Mouse (Mus musculus): Measurements from ENCODE around the gene Ift80. TPM values are rescaled to one million over a fixed set of nuclear protein-coding genes. Genes with fewer than 3 reads are reported as not detected.

Ift80 gene
- total and polyA plus RNA-seq, 3 experiments: 0.56 to 66.1 (median 17.6) TPM

GRCm38 (mm10) chr3:68977696-68978095 lies 26.7 kb downstream of the Ift80 start:
- no peak for DNase-seq (ENCODE audit: low spot score)
- no peak for ATAC-seq (ENCODE audit: extremely low read depth, insufficient number of reproducible peaks, low FRiP score, poor library complexity, severe bottlenecking)
- Histone ChIP-seq H3K4me1 (ENCODE audit: insufficient read depth, low read depth, low read length) (peaks cover 42% of the 10 kb centered on the region), H3K27me3 (ENCODE audit: insufficient read depth, low read length) (no peaks in the 10 kb centered on the region), H3K4me3 (ENCODE audit: low read depth, low read length) (no peak overlapping the region), H3K9me3 (replicated peaks) (no peaks in the 10 kb centered on the region), H3K36me3 (replicated peaks) (peaks cover 40% of the 10 kb centered on the region)
- TF ChIP-seq POLR2AphosphoS5 (IDR thresholded peaks at IDR 0.05; ENCODE audit: insufficient replicate concordance, low read depth, low read length) (no peak), TAL1 (conservative IDR thresholded peaks at IDR 0.05; ENCODE audit: low read depth, low read length) (no peak), GATA1 (IDR thresholded peaks at IDR 0.05; ENCODE audit: borderline replicate concordance, low read length) (no peak), GATA2 (IDR thresholded peaks at IDR 0.05; ENCODE audit: borderline replicate concordance, low read depth, low read length) (no peak), CTCF (IDR thresholded peaks at IDR 0.05; ENCODE audit: low read depth, low read length) (no peak)

- H3K9me3 ChIP-seq (replicated peaks): no peaks in the 10 kb centered on the region
- no peaks in the 10 kb centered on the region for H3K27me3 ChIP-seq (ENCODE audit: insufficient read depth, low read length)
- H3K4me1 ChIP-seq (ENCODE audit: insufficient read depth, low read depth, low read length): peaks cover 43% of the 10 kb centered on the region
- H3K36me3 ChIP-seq (replicated peaks): peaks cover 39% of the 10 kb centered on the region
- no peak for ATAC-seq (ENCODE audit: extremely low read depth, insufficient number of reproducible peaks, low FRiP score, poor library complexity, severe bottlenecking)
- no peak for TF ChIP-seq GATA1 (IDR thresholded peaks at IDR 0.05; ENCODE audit: borderline replicate concordance, low read length)
- no peak for TF ChIP-seq CTCF (IDR thresholded peaks at IDR 0.05; ENCODE audit: low read depth, low read length)
- no peak for TF ChIP-seq TAL1 (conservative IDR thresholded peaks at IDR 0.05; ENCODE audit: low read depth, low read length)
- no peak for TF ChIP-seq GATA2 (IDR thresholded peaks at IDR 0.05; ENCODE audit: borderline replicate concordance, low read depth, low read length)
- H3K4me3 ChIP-seq (ENCODE audit: low read depth, low read length): no peak overlapping the region
- DNase-seq (ENCODE audit: low spot score): no peak
These were observed 28.6 kb downstream of the Ift80 start for GRCm38 (mm10) chr3:68975533-68976490.

- peak; percentile 15; the same call in 1 of the 2 replicates for ATAC-seq (ENCODE audit: extremely low read depth, insufficient number of reproducible peaks, low FRiP score, poor library complexity, severe bottlenecking)
- peaks cover 46% of the 10 kb centered on the region for H3K4me1 ChIP-seq (ENCODE audit: insufficient read depth, low read depth, low read length)
These were observed 29.5 kb downstream of the Ift80 start for GRCm38 (mm10) chr3:68974639-68975532.

GRCm38 (mm10) chr3:68973574-68973973 lies 30.8 kb downstream of the Ift80 start:
- H3K4me3 ChIP-seq (ENCODE audit: low read depth, low read length): no peak overlapping the region
- DNase-seq (ENCODE audit: low spot score) (no peak), ATAC-seq (ENCODE audit: extremely low read depth, insufficient number of reproducible peaks, low FRiP score, poor library complexity, severe bottlenecking) (no peak)
- TF ChIP-seq GATA1 (IDR thresholded peaks at IDR 0.05; ENCODE audit: borderline replicate concordance, low read length) (no peak), CTCF (IDR thresholded peaks at IDR 0.05; ENCODE audit: low read depth, low read length) (no peak), TAL1 (conservative IDR thresholded peaks at IDR 0.05; ENCODE audit: low read depth, low read length) (no peak), POLR2AphosphoS5 (IDR thresholded peaks at IDR 0.05; ENCODE audit: insufficient replicate concordance, low read depth, low read length) (no peak), GATA2 (IDR thresholded peaks at IDR 0.05; ENCODE audit: borderline replicate concordance, low read depth, low read length) (no peak)
- peaks cover 40% of the 10 kb centered on the region for H3K36me3 ChIP-seq (replicated peaks)
- no peaks in the 10 kb centered on the region for H3K9me3 ChIP-seq (replicated peaks)
- H3K4me1 ChIP-seq (ENCODE audit: insufficient read depth, low read depth, low read length): peaks cover 44% of the 10 kb centered on the region
- no peaks in the 10 kb centered on the region for H3K27me3 ChIP-seq (ENCODE audit: insufficient read depth, low read length)

More at GRCm38 (mm10) chr3:68974639-68975532, 29.5 kb downstream of the Ift80 start:
- Histone ChIP-seq H3K4me3 (ENCODE audit: low read depth, low read length) (no peak overlapping the region), H3K36me3 (replicated peaks) (peaks cover 39% of the 10 kb centered on the region), H3K9me3 (replicated peaks) (no peaks in the 10 kb centered on the region), H3K27me3 (ENCODE audit: insufficient read depth, low read length) (no peaks in the 10 kb centered on the region)
- TF ChIP-seq CTCF (IDR thresholded peaks at IDR 0.05; ENCODE audit: low read depth, low read length) (no peak), GATA1 (IDR thresholded peaks at IDR 0.05; ENCODE audit: borderline replicate concordance, low read length) (no peak), GATA2 (IDR thresholded peaks at IDR 0.05; ENCODE audit: borderline replicate concordance, low read depth, low read length) (no peak), TAL1 (conservative IDR thresholded peaks at IDR 0.05; ENCODE audit: low read depth, low read length) (no peak), POLR2AphosphoS5 (IDR thresholded peaks at IDR 0.05; ENCODE audit: insufficient replicate concordance, low read depth, low read length) (no peak)
- no peak for DNase-seq (ENCODE audit: low spot score)

- no peak overlapping the region for H3K4me3 ChIP-seq (ENCODE audit: low read depth, low read length)
- no peaks in the 10 kb centered on the region for H3K27me3 ChIP-seq (ENCODE audit: insufficient read depth, low read length)
- ATAC-seq (ENCODE audit: extremely low read depth, insufficient number of reproducible peaks, low FRiP score, poor library complexity, severe bottlenecking) (no peak), DNase-seq (ENCODE audit: low spot score) (no peak)
- H3K36me3 ChIP-seq (replicated peaks): peaks cover 43% of the 10 kb centered on the region
- peaks cover 35% of the 10 kb centered on the region for H3K4me1 ChIP-seq (ENCODE audit: insufficient read depth, low read depth, low read length)
- TF ChIP-seq TAL1 (conservative IDR thresholded peaks at IDR 0.05; ENCODE audit: low read depth, low read length) (no peak), GATA2 (IDR thresholded peaks at IDR 0.05; ENCODE audit: borderline replicate concordance, low read depth, low read length) (no peak), CTCF (IDR thresholded peaks at IDR 0.05; ENCODE audit: low read depth, low read length) (no peak), GATA1 (IDR thresholded peaks at IDR 0.05; ENCODE audit: borderline replicate concordance, low read length) (no peak), POLR2AphosphoS5 (IDR thresholded peaks at IDR 0.05; ENCODE audit: insufficient replicate concordance, low read depth, low read length) (no peak)
- H3K9me3 ChIP-seq (replicated peaks): peaks cover 3% of the 10 kb centered on the region; the same call in 1 of the 2 replicates
These were observed 35.2 kb downstream of the Ift80 start for GRCm38 (mm10) chr3:68969091-68969590.

Data from G1E (cell line).